Comparison of ENCODE assay signal across 9 mouse cellular contexts in the genomic region with DNA sequence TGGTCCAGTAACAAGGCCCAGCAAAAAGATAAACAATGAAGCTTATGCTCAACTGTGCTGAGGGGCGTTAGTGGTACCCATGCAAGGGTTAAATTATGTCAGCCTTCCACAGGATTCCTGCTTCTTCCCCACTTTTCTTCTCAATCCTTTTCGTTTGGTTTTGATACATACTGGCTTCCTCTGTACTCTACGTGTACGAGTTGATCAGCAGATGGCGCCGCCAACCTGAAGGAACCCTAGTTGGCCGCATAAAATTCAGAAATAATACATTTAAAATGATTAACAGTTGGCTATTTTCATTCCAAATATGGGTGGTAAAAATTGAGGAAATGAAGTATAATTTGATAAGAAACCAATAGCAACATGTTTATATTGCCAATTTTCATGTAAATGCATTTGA. TPM values are rescaled to one million over a fixed set of nuclear protein-coding genes. Genes with fewer than 3 reads are reported as not detected.
DNase-seq lines count a peak whose midpoint lies in the region; ATAC-seq and TF ChIP-seq lines count a peak whose summit lies in the region.
"Had no signal": no experiment of that assay in that cellular context is flagged by ENCODE, and none has a peak within 500 bp of the region (broad histone marks: within the 10 kb centered on the region; RNA-seq: fewer than 3 reads in every experiment).

No protein-coding gene starts in this region.

- TF ChIP-seq POLR2A in lung, adult 2 months (IDR thresholded peaks at IDR 0.05; ENCODE audit: borderline replicate concordance, extremely low read depth, low read depth, low read length): no peak

- no peak overlapping the region for H3K4me2 ChIP-seq in forebrain, embryonic 12.5 days
- no peak overlapping the region for H3K4me2 ChIP-seq in forebrain, postnatal 0 days (ENCODE audit: low read depth)
- H3K4me2 ChIP-seq: liver, embryonic 15.5 days had no signal

- H3K27ac ChIP-seq in forebrain, embryonic 10.5 days: no peak overlapping the region
- H3K27ac ChIP-seq in forebrain, embryonic 12.5 days: no peak overlapping the region
- no peak overlapping the region for H3K27ac ChIP-seq in forebrain, postnatal 0 days (ENCODE audit: low read depth, low read length)
- H3K27ac ChIP-seq: liver, embryonic 15.5 days had no signal

- H3K9me3 ChIP-seq in forebrain, embryonic 10.5 days: no peaks in the 10 kb centered on the region
- H3K9me3 ChIP-seq in forebrain, embryonic 12.5 days: no peaks in the 10 kb centered on the region
- no peaks in the 10 kb centered on the region for H3K9me3 ChIP-seq in forebrain, postnatal 0 days (ENCODE audit: low read length)
- H3K9me3 ChIP-seq: liver, embryonic 15.5 days had no signal

- peaks cover 5% of the 10 kb centered on the region; the same call in 1 of the 2 replicates for H3K4me1 ChIP-seq in forebrain, embryonic 10.5 days
- H3K4me1 ChIP-seq in forebrain, embryonic 12.5 days: no peaks in the 10 kb centered on the region
- no peaks in the 10 kb centered on the region for H3K4me1 ChIP-seq in lung, adult 2 months (ENCODE audit: control insufficient read depth, insufficient read depth, low read length)
- no peaks in the 10 kb centered on the region for H3K4me1 ChIP-seq in forebrain, postnatal 0 days (ENCODE audit: insufficient read depth)
- H3K4me1 ChIP-seq: liver, embryonic 15.5 days had no signal

- no peak overlapping the region for H3K4me3 ChIP-seq in forebrain, embryonic 10.5 days
- no peak overlapping the region for H3K4me3 ChIP-seq in forebrain, embryonic 12.5 days (replicated peaks)
- H3K4me3 ChIP-seq in lung, adult 2 months (replicated peaks; ENCODE audit: extremely low read depth, low read depth, low read length): no peak overlapping the region
- H3K4me3 ChIP-seq in forebrain, postnatal 0 days (ENCODE audit: low read depth, low read length): no peak overlapping the region
- H3K4me3 ChIP-seq: liver, embryonic 15.5 days had no signal

- no peak for ATAC-seq in forebrain, embryonic 12.5 days (ENCODE audit: low FRiP score)
- peak; percentile 65 for ATAC-seq in forebrain, postnatal 0 days
- 0 out of 2 replicates have a peak, but pooled peaks have one; percentile 44 for ATAC-seq in megakaryocyte progenitor cell, adult 5-6 weeks (replicated peaks; ENCODE audit: poor library complexity)

- 63% methylated on average over 7 of the region's 7 CpGs for WGBS in forebrain, embryonic 10.5 days
- WGBS in forebrain, embryonic 12.5 days: 52% methylated on average over 7 of the region's 7 CpGs
- 51% methylated on average over 7 of the region's 7 CpGs for WGBS in lung, adult 2 months
- WGBS in forebrain, postnatal 0 days: 49% methylated on average over 7 of the region's 7 CpGs

- no peaks in the 10 kb centered on the region for H3K36me3 ChIP-seq in forebrain, embryonic 10.5 days (replicated peaks)
- no peaks in the 10 kb centered on the region for H3K36me3 ChIP-seq in forebrain, embryonic 12.5 days (replicated peaks)
- no peaks in the 10 kb centered on the region for H3K36me3 ChIP-seq in forebrain, postnatal 0 days (ENCODE audit: insufficient read depth)
- H3K36me3 ChIP-seq: liver, embryonic 15.5 days had no signal

- DNase-seq in forebrain, embryonic 10.5 days (ENCODE audit: extremely low spot score, low spot score): peak; percentile 29
- no peak for DNase-seq in lung, adult 2 months
- DNase-seq in lung, postnatal 25 days (ENCODE audit: low spot score): no peak
- DNase-seq in ZHBTc4 (ENCODE audit: low read depth, low spot score): peak; percentile 12
- DNase-seq in forebrain, postnatal 0 days: peak; percentile 78
- no peak for DNase-seq in spleen, adult 12 weeks (ENCODE audit: low spot score)

- H3K27me3 ChIP-seq in forebrain, embryonic 10.5 days (ENCODE audit: poor library complexity, severe bottlenecking): no peaks in the 10 kb centered on the region
- no peaks in the 10 kb centered on the region for H3K27me3 ChIP-seq in forebrain, embryonic 12.5 days
- H3K27me3 ChIP-seq in forebrain, postnatal 0 days (ENCODE audit: insufficient read depth, low read length): no peaks in the 10 kb centered on the region
- H3K27me3 ChIP-seq: liver, embryonic 15.5 days had no signal

- peak; percentile 45 for TF ChIP-seq CTCF in lung, adult 2 months (IDR thresholded peaks at IDR 0.05; ENCODE audit: insufficient read depth, low read length)
- TF ChIP-seq CTCF in forebrain, postnatal 0 days (IDR thresholded peaks at IDR 0.05; ENCODE audit: low read depth): peak; percentile 82

- H3K9ac ChIP-seq in forebrain, embryonic 12.5 days: no peak overlapping the region
- no peak overlapping the region for H3K9ac ChIP-seq in forebrain, postnatal 0 days
- H3K9ac ChIP-seq: liver, embryonic 15.5 days had no signal

RNA-seq across cellular contexts. Expression of a gene that starts 19.5 kb away (rescaled TPM):
- polyA plus RNA-seq in forebrain, embryonic 10.5 days (2016; fragmentation: Nextera tagmentation; extraction: Ambion mirVana): 0.04 TPM in 1 of 2 replicates, not detected in the other
- 0.06 TPM in 1 of 2 replicates, not detected in the other for polyA plus RNA-seq in forebrain, embryonic 12.5 days (2016; fragmentation: Nextera tagmentation; extraction: Ambion mirVana)
- polyA plus RNA-seq in lung, adult 2 months (2012; rRNA removed): 0.14 and 1.1 TPM in 2 replicates
- 0.19 and 1.5 TPM in 2 replicates for total RNA-seq in forebrain, postnatal 0 days (2014; rRNA removed)
- 0.29 and 0.73 TPM in 2 replicates for polyA plus RNA-seq in forebrain, postnatal 0 days (2015; fragmentation: Nextera tagmentation; extraction: Ambion mirVana)
- total RNA-seq in megakaryocyte progenitor cell, adult 5-6 weeks (2015): not detected in 2 replicates
- total RNA-seq in megakaryocyte progenitor cell, adult 5-6 weeks (2017): 0.46 TPM in 1 of 2 replicates, not detected in the other

RNA-seq across cellular contexts. Expression of a gene that starts 59.6 kb away (rescaled TPM):
- polyA plus RNA-seq in forebrain, embryonic 10.5 days (2016; fragmentation: Nextera tagmentation; extraction: Ambion mirVana): 2.2 and 2.5 TPM in 2 replicates
- polyA plus RNA-seq in forebrain, embryonic 12.5 days (2016; fragmentation: Nextera tagmentation; extraction: Ambion mirVana): 1.9 and 2.9 TPM in 2 replicates
- 13.7 and 20.0 TPM in 2 replicates for polyA plus RNA-seq in lung, adult 2 months (2012; rRNA removed)
- total RNA-seq in forebrain, postnatal 0 days (2014; rRNA removed): 1.3 and 3.0 TPM in 2 replicates
- polyA plus RNA-seq in forebrain, postnatal 0 days (2015; fragmentation: Nextera tagmentation; extraction: Ambion mirVana): 0.21 and 0.47 TPM in 2 replicates
- 0.02 TPM in 1 of 2 replicates, not detected in the other for total RNA-seq in megakaryocyte progenitor cell, adult 5-6 weeks (2015)
- not detected in 2 replicates for total RNA-seq in megakaryocyte progenitor cell, adult 5-6 weeks (2017)

Comparison
In these comparisons a context has a peak if more than half of its experiments do, and no peak if none do; other contexts are left out.
1. DNase-seq: peak in forebrain, embryonic 10.5 days (single experiment), ZHBTc4 (single experiment) and forebrain, postnatal 0 days (single experiment); none in lung, adult 2 months (single experiment), lung, postnatal 25 days (single experiment) and spleen, adult 12 weeks (single experiment).